Mouse (Mus musculus) hematopoietic stem cell, adult 5-6 weeks (primary cell): ENCODE results near the gene Irgm1. TPM values are rescaled to one million over a fixed set of nuclear protein-coding genes. Genes with fewer than 3 reads are reported as not detected.

Experiments used
- ATAC-seq, 2 experiments: fragments of 125-278 bp in 1 of 2; replicated peaks in 1 of 2; 2 replicates each; pipeline ENCODE4 v1.8.0; 2016 to 2017; ENCODE audit warnings: inconsistent platforms in 2 of 2, mild to moderate bottlenecking in 2 of 2, moderate number of reproducible peaks in 2 of 2, low read depth in 1 of 2, moderate TSS enrichment in 1 of 2; ENCODE audit not compliant: low FRiP score in 2 of 2, poor library complexity in 2 of 2, severe bottlenecking in 2 of 2, insufficient read depth in 1 of 2, low TSS enrichment in 1 of 2
- total RNA-seq: library from RNA; stranded (forward); fragments of 172-1452, 232-1000 nt; gene quantifications from 2 replicates; pipeline ENCODE4 v1.2.3, GENCODE M21; 2017

Gene Irgm1
- total RNA-seq, 1 experiment from 2014 or later = 85.2 TPM

GRCm38 (mm10) chr11:48838879-48839680 lies 32.4 kb downstream of the Irgm1 start:
- no peak for ATAC-seq

GRCm38 (mm10) chr11:48838181-48838797 lies 33.2 kb downstream of the Irgm1 start:
- ATAC-seq = peak; percentile 73 to 74

GRCm38 (mm10) chr11:48837310-48838180 lies 33.9 kb downstream of the Irgm1 start:
- ATAC-seq = 0 out of 4 replicates have a peak, but pooled peaks have one; percentile 19 to 22

- ATAC-seq = no peak
These were observed 34.5 kb downstream of the Irgm1 start for GRCm38 (mm10) chr11:48836990-48837309.

GRCm38 (mm10) chr11:48835923-48836322 lies 35.6 kb downstream of the Irgm1 start:
- no peak for ATAC-seq

GRCm38 (mm10) chr11:48833731-48834639 lies 37.5 kb downstream of the Irgm1 start:
- ATAC-seq = peak; percentile 49 to 66

- ATAC-seq = no peak
These were observed 38.3 kb downstream of the Irgm1 start for GRCm38 (mm10) chr11:48833078-48833730.

DNA sequence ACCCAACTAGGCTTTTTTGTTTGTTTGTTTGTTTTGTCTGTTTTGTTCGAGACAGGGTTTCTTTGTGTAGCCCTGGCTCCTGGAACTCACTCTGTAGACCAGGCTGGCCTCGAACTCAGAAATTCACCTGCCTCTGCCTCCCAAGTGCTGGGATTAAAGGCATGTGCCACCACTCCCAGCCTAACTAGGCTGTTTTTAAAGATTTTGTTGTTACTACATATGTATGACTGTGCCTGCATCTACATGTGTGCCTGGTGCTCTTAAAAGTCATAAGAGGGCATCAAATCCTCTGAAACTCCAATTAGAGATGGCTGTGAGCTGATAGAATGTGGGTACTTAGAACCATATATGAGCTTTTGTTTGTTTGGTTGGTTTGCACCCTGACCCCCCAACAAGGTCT lies 40.2 kb downstream of the Irgm1 start:
- ATAC-seq = no peak

- no peak for ATAC-seq
These were observed 41.2 kb downstream of the Irgm1 start for GRCm38 (mm10) chr11:48830279-48830678.

- no peak for ATAC-seq
These were observed 43.6 kb downstream of the Irgm1 start for GRCm38 (mm10) chr11:48827926-48828325.

DNA sequence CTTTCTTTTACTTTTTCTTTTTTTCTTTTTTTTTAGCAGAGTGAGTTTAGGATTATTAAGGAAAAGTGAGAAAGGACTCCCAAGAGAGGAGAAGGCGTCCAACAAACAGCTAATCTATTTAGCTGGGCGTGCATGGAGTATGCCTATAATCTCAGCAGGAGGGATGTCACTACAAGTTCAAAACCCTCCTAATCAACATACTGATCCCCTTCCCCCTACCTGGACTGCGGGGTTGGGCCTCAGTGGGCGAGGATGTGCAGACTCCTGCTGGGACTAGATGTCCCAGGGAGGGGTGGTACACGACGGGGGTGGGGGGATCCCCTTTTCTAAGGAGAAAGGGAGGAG lies 44.8 kb downstream of the Irgm1 start:
- ATAC-seq = no peak

- ATAC-seq = peak; percentile 20 to 36; a peak in 3 of 4 replicates
These were observed 45.3 kb downstream of the Irgm1 start, which contains the start of the genes Trim7 and Gm12184 for GRCm38 (mm10) chr11:48825979-48826751. Gene Trim7 (plus strand): TSS chr11:48826140. Gene Gm12184 (minus strand): TSS chr11:48826655.

GRCm38 (mm10) chr11:48824311-48824830 lies 47.1 kb downstream of the Irgm1 start:
- ATAC-seq = no peak

DNA sequence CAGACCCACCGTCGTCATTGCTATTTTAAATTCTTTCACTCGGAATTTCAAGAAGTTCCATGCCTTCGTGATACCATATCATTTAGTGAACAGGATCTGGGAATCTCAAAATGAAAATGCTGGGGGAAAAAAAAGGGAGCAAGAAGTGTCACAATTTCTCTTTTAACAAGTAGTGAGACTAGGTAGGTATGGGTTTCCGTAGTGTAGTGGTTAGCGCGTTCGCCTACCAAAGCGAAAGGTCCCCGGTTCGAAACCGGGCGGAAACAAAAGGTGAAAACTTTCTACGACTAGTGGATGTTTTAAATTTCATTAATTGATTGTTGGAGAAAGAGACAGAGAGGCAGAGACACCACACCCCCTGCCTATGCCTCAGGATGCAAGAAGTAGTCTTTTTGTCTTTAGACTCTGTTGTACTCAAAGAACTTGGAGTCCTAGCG lies 47.9 kb downstream of the Irgm1 start:
- peak; percentile 51 to 76 for ATAC-seq

- no peak for ATAC-seq
These were observed 48.5 kb downstream of the Irgm1 start for GRCm38 (mm10) chr11:48822768-48823512.
